Mouse (Mus musculus) brain, embryonic 14.5 days (tissue): ENCODE data around the gene Slc25a30. TPM values are rescaled to one million over a fixed set of nuclear protein-coding genes. Genes with fewer than 3 reads are reported as not detected.

ENCODE experiments used
- DNase-seq: peaks from one replicate; pipeline ENCODE4 v3.0.0-alpha.2; 2011; ENCODE audit warnings: low read depth
- CTCF ChIP-seq: fragments of 200-500 bp; IDR thresholded peaks from 2 replicates; pipeline ENCODE4 v1.5.1; 2012; ENCODE audit warnings: inconsistent platforms, mild to moderate bottlenecking, moderate library complexity, borderline replicate concordance; ENCODE audit not compliant: insufficient read depth, insufficient read length; ENCODE audit errors: extremely low read depth
- POLR2A ChIP-seq: fragments of 200-500 bp; IDR thresholded peaks from 2 replicates; pipeline ENCODE4 v1.6.1; 2012; ENCODE audit warnings: mild to moderate bottlenecking, inconsistent platforms, borderline replicate concordance; ENCODE audit not compliant: poor library complexity, insufficient read depth, insufficient read length, severe bottlenecking; ENCODE audit errors: extremely low read depth
- polyA plus RNA-seq: library from polyadenylated mRNA; depleted of rRNA; stranded (reverse); fragments of >200 nt; gene quantifications from 2 replicates; pipeline ENCODE4 v1.2.3, GENCODE M21; 2012; rRNA removed

Gene Slc25a30
- polyA plus RNA-seq, 1 experiment = 18.3 TPM

DNA sequence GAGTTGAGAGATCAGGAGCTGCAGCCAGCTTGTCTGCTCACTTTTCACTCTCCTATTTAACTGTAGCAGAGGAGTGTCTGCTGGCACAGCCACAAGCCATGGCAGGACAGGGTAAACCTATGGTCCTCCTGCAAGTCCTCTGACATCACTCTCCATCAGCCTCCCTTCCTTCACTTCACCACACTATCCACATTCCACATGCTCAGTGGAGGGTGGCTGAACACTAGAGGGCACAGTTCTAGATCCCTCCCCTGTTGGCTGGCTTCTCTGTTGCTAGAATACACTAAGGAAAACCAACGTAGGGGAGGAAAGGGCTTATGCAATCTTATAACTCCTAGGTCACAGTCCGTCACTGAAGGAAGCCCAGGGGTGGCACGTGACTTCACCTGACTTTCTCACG, 59.8 kb downstream of the Slc25a30 start:
- DNase-seq = peak; percentile 18
- peak; percentile 31; the same call in 1 of the 2 replicates for TF ChIP-seq CTCF
- TF ChIP-seq POLR2A = no peak

DNA sequence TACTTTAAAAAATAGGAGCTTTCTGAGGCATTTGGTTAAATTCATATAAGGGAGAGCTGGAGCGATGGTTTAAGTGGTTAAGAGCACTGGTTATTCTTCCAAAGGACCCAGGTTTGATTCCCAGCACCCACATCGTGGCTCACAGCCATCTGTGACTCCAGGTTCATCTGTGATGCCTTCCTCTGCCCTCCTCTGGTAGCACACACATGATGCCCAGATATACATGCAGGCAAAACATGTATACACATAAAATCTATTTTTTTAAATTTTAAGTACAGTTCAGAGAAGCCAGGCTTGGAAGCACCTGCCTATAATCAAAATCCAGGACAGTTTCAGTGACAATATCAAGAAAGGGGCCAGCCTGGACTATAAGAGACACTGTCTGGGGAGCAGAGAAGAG, 64.0 kb downstream of the Slc25a30 start:
- TF ChIP-seq POLR2A = no peak
- no peak for TF ChIP-seq CTCF
- no peak for DNase-seq

DNA sequence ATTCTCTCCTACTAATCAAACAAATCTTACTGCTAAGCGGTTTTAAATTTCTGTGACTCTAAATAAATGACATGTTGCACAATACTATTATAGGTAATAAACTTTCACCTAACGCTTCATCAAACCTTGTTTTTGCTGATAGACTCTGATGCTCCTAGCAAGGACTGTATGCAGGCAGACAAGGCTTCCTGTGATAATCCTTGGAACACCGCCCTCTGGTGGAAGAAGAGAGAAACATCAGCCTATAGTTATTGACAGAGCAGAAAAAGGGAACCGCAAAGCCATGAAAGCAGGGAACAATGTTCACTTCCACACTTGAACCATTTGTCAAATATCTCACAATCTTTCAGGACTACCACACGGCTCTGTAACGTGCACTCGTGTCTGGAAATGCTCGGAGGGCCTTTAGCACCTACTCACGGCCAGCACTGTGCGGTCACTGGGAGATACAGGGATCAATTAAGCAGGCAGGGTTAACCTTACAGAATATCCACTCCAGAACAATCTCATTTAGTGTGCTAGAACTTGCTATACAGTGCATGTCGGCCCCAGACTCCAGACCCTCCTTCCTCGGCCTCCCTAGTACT, 64.8 kb downstream of the Slc25a30 start:
- TF ChIP-seq CTCF = peak; percentile 78; the same call in 1 of the 2 replicates
- TF ChIP-seq POLR2A = no peak
- DNase-seq = peak; percentile 90

DNA sequence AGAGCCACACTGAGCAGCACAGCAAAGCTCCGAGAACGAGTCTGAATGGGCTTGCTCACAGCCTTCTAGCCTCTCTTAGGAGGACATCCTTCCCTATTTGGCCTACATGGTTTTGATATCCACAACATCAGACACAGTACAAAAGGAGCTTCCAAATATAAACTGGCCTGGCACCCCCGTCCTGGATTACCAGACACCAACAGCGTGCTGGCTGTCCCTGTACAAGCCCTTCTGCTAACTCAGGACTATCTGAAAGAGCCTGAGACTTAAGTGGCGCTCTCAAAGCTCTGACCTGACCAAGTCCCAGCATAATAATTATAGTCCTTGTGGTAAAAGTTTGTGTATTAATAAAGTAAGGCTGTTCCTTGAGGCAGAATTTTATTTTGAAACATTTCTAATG, 66.7 kb downstream of the Slc25a30 start:
- TF ChIP-seq POLR2A (no peak), CTCF (no peak)
- DNase-seq = no peak

DNA sequence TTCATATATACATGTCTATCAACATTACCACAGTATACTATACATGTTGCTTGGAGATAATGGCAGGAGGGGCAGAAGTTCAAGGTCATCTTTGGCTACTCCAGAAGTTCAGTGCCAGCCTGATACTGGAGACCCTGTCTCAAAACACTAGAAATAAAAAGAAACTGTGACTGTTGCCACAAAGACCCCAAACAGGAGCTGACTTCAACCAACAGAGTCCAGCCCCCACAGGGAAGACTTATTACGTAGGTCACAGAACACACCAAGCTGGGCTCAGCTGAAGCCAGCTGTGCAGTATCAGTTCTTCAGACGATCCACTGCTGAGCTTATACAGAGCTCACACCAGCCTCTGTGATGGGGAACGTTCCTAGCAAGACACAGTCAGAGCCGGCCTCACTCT, 70.4 kb downstream of the Slc25a30 start:
- TF ChIP-seq POLR2A (no peak), CTCF (no peak)

DNA sequence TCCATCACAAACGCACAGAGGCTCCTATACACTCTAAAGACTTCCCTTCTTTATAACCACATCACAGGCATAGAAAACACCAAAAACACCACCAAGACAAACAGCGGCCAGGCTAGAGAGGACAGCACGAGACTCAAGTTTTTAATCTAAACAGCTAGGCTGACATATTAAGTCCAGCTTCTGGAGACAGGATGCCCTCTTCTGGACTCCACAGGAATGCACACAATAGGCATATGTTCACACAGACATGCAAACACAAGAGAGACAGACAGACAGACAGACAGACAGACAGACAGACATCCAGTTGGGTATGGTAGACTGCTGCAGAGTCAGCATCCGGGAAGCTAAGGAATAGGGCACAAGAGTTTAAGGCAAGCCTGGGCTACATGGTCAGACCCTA, 73.2 kb downstream of the Slc25a30 start:
- TF ChIP-seq CTCF = peak; percentile 52; the same call in 1 of the 2 replicates
- no peak for TF ChIP-seq POLR2A
- peak; percentile 76 for DNase-seq

More for the DNA sequence above, 70.4 kb downstream of the Slc25a30 start:
- DNase-seq = no peak

DNA sequence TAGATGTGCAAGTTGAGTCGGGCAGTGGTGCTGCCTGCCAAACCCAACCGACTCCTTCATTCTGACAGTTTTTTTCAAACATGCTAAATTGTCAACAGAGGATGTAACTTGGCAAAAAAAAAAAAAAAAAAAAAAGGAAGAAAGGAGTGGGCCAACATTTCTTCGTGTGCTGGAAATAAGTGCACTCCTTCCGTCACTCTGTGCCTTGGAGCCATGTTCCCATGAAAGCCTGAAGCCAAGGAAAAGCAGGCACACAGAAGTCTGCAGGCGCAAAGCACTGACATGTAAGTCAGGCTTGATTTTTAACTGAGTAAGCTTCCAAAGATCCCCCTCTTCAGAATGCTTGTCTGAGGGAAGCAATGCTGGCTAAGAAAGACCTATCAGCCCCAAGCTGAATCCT, 74.2 kb downstream of the Slc25a30 start:
- peak; percentile 40 for DNase-seq
- TF ChIP-seq POLR2A (no peak), CTCF (no peak)

DNA sequence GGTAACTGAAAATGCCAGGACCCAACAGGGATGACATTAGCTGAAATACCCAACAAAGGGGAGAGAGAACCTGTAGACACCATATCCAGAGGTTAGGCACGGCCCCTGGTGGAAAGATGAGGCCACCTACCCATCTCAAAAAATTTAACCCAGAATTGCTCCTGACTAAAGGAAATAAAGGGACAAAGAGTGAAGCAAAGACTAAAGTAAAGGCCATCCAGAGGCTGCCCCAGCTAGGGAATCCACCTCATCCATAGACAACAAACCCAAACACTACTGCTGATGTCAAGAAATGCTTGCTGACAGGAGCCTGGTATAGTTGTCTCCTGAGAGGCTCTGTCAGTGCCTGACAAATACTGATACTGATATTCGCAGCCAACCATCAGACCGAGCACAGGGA, 75.1 kb downstream of the Slc25a30 start:
- no peak for DNase-seq
- TF ChIP-seq CTCF = no peak
- no peak for TF ChIP-seq POLR2A

Other genes starting within 250 kb of the Slc25a30 start
- gene Spert, start 193.9 kb downstream of the Slc25a30 start, polyA plus RNA-seq = not detected in 2 replicates
- not detected in 2 replicates for gene Erich6b, start 144.8 kb downstream of the Slc25a30 start, polyA plus RNA-seq
- 24.4 and 26.8 TPM in 2 replicates for gene Cog3, start 32.5 kb downstream of the Slc25a30 start, polyA plus RNA-seq
- 1,780 and 1,905 TPM in 2 replicates for gene Tpt1, start 58.1 kb upstream of the Slc25a30 start, polyA plus RNA-seq
- 3.3 TPM in 2 replicates for gene Kctd4, start 168.0 kb upstream of the Slc25a30 start, polyA plus RNA-seq
- gene Gtf2f2, start 223.8 kb upstream of the Slc25a30 start, polyA plus RNA-seq = 22.6 and 22.8 TPM in 2 replicates